Mouse (Mus musculus) bone marrow, adult 2 months (tissue): ENCODE data around the gene Prune1.

ENCODE experiments used
- CTCF ChIP-seq: fragments of 200-500 bp; IDR thresholded peaks from 2 replicates; pipeline ENCODE4 v1.5.1; 2011; ENCODE audit warnings: low read length, control low read depth; ENCODE audit not compliant: control insufficient read depth, insufficient read depth
- POLR2A ChIP-seq: fragments of 200-500 bp; IDR thresholded peaks from 2 replicates; pipeline ENCODE4 v1.6.1; 2011; ENCODE audit warnings: low read depth, mild to moderate bottlenecking, control low read depth, low read length, borderline replicate concordance; ENCODE audit not compliant: control insufficient read depth

- TF ChIP-seq CTCF, result no peak
- TF ChIP-seq POLR2A, result no peak
Measured at GRCm38 (mm10) chr3:95227214-95227613, 54.7 kb downstream of the Prune1 start.
